12 mouse cellular contexts compared by ENCODE assay signal in genomic region chr6:134473143-134473561, GRCm38 (mm10).
DNase-seq lines count a peak whose midpoint lies in the region; ATAC-seq and TF ChIP-seq lines count a peak whose summit lies in the region.
"Had no signal": no experiment of that assay in that cellular context is flagged by ENCODE, and none has a peak within 500 bp of the region (broad histone marks: within the 10 kb centered on the region; RNA-seq: fewer than 3 reads in every experiment).

No protein-coding gene starts in this region.

- no peaks in the 10 kb centered on the region for H3K27me3 ChIP-seq in heart, embryonic 12.5 days (replicated peaks)
- no peaks in the 10 kb centered on the region for H3K27me3 ChIP-seq in embryonic facial prominence, embryonic 10.5 days (replicated peaks; ENCODE audit: low read depth, poor library complexity, severe bottlenecking)
- H3K27me3 ChIP-seq: liver, embryonic 13.5 days; megakaryocyte, embryonic 14.5 days had no signal

- TF ChIP-seq CTCF in lung, adult 2 months (IDR thresholded peaks at IDR 0.05; ENCODE audit: insufficient read depth, low read length) = no peak

- H3K36me3 ChIP-seq in heart, embryonic 12.5 days = peaks cover 21% of the 10 kb centered on the region
- H3K36me3 ChIP-seq in embryonic facial prominence, embryonic 10.5 days (replicated peaks) = peaks cover 71% of the 10 kb centered on the region

- no peaks in the 10 kb centered on the region for H3K9me3 ChIP-seq in heart, embryonic 12.5 days (replicated peaks)
- no peaks in the 10 kb centered on the region for H3K9me3 ChIP-seq in embryonic facial prominence, embryonic 10.5 days
- H3K9me3 ChIP-seq: liver, embryonic 13.5 days; megakaryocyte, embryonic 14.5 days had no signal

- H3K4me2 ChIP-seq in heart, embryonic 12.5 days = no peak overlapping the region
- H3K4me2 ChIP-seq: liver, embryonic 13.5 days had no signal

- H3K9ac ChIP-seq in heart, embryonic 12.5 days = no peak overlapping the region
- H3K9ac ChIP-seq: liver, embryonic 13.5 days had no signal

- DNase-seq in heart, adult 11 months = peak; percentile 92
- DNase-seq in lung, postnatal 36 days = peak; percentile 66
- no peak for DNase-seq in lung, adult 2 months
- peak; percentile 23 for DNase-seq in embryonic facial prominence, embryonic 10.5 days (ENCODE audit: low spot score)
- DNase-seq in mesoderm, embryonic 11.5 days (ENCODE audit: low read depth, low spot score) = peak; percentile 10
- DNase-seq in frontal cortex, postnatal 25 days (ENCODE audit: low spot score in 2 of 2) = no peak
- DNase-seq in thymus, postnatal 10 days (ENCODE audit: low spot score in 2 of 2) = no peak
- DNase-seq: liver, embryonic 13.5 days; thymus, postnatal 36 days had no signal

- H3K4me3 ChIP-seq in heart, embryonic 12.5 days = no peak overlapping the region
- no peak overlapping the region for H3K4me3 ChIP-seq in lung, adult 2 months (replicated peaks; ENCODE audit: extremely low read depth, low read depth, low read length)
- H3K4me3 ChIP-seq in embryonic facial prominence, embryonic 10.5 days = no peak overlapping the region
- H3K4me3 ChIP-seq: liver, embryonic 13.5 days; megakaryocyte, embryonic 14.5 days; myocyte had no signal

- no peak for ATAC-seq in heart, embryonic 12.5 days (ENCODE audit: insufficient number of reproducible peaks, low FRiP score)

- TF ChIP-seq POLR2A in lung, adult 2 months (IDR thresholded peaks at IDR 0.05; ENCODE audit: borderline replicate concordance, extremely low read depth, low read depth, low read length) = no peak

- no peak overlapping the region for H3K27ac ChIP-seq in heart, embryonic 12.5 days (ENCODE audit: poor library complexity, severe bottlenecking)
- H3K27ac ChIP-seq in embryonic facial prominence, embryonic 10.5 days (replicated peaks) = no peak overlapping the region
- H3K27ac ChIP-seq: liver, embryonic 13.5 days had no signal

- WGBS in heart, embryonic 12.5 days = 84% methylated on average over 7 of the region's 7 CpGs
- 80% methylated on average over 7 of the region's 7 CpGs for WGBS in lung, adult 2 months
- WGBS in embryonic facial prominence, embryonic 10.5 days = 56% methylated on average over 7 of the region's 7 CpGs

- H3K4me1 ChIP-seq in heart, embryonic 12.5 days (replicated peaks) = peaks cover 37% of the 10 kb centered on the region
- H3K4me1 ChIP-seq in lung, adult 2 months (ENCODE audit: control insufficient read depth, insufficient read depth, low read length) = peaks cover 11% of the 10 kb centered on the region
- peaks cover 13% of the 10 kb centered on the region for H3K4me1 ChIP-seq in embryonic facial prominence, embryonic 10.5 days

Comparison
In these comparisons a context has a peak if more than half of its experiments do, and no peak if none do; other contexts are left out.
1. DNase-seq: peak in heart, adult 11 months (single experiment), lung, postnatal 36 days (single experiment), embryonic facial prominence, embryonic 10.5 days (single experiment) and mesoderm, embryonic 11.5 days (single experiment); none in lung, adult 2 months (single experiment), frontal cortex, postnatal 25 days (0 of 2) and thymus, postnatal 10 days (0 of 2).